Mouse (Mus musculus): ENCODE results near the gene Nt5c2.
"Not testable (repeated sequence)": the region's sequence is repeated elsewhere in the genome, so short reads cannot be mapped to it uniquely, and the experiment has no call there.

Gene Nt5c2

GRCm38 (mm10) chr19:46989479-46990152 is 25.3 kb downstream of the Nt5c2 start:
- DNase-seq (ENCODE audit: low read depth, low spot score) = no peak

DNA sequence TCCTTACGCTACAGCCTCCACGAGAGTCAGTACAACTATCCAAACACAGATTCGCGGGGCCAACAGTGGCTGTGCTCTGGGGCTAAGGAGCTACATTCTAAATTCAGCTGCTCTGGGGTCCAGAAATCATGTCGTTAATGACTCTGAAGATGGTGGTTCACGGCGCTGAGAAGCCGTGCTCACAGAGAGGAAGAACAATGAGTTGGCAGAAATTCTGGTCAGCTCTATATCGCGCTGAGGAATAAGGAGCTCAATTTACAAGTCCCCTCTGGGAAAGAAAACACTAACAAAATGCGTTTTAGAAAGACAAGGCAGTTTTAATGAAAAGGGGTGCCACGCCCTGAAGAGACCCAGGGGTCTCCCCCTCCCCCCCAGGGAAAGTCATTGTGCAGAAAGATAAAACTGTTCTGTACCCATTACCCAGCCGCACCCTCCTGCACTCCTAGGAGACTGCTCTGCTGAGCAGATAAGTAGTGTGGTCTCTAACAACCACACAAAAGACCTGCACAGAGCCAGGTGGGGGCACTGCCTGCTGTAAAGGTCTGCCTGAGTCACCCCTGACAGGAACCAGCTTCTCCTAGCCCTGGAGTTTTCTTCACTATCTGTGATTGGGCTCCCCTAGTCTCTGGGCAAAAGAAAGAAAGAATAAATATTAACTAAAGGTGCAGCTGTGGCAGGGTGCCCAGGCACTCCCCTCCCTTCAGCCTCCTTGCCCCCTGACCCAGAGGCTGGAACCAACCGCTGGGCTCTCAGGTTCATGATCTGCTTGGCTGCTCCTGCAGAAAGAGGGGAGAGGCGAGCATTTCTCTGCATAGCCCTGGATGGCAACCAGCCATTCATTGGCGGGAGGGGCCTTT is 26.5 kb downstream of the Nt5c2 start:
- DNase-seq (ENCODE audit: low read depth, low spot score) = no peak

- no peak for DNase-seq (ENCODE audit: low read depth, low spot score)
Measured at GRCm38 (mm10) chr19:46987646-46988045, 27.3 kb downstream of the Nt5c2 start.

GRCm38 (mm10) chr19:46984726-46985622 is 30.0 kb downstream of the Nt5c2 start:
- peak; percentile 45 for DNase-seq (ENCODE audit: low read depth, low spot score)

GRCm38 (mm10) chr19:46983966-46984380 is 31.0 kb downstream of the Nt5c2 start:
- DNase-seq (ENCODE audit: low read depth, low spot score) = no peak

DNA sequence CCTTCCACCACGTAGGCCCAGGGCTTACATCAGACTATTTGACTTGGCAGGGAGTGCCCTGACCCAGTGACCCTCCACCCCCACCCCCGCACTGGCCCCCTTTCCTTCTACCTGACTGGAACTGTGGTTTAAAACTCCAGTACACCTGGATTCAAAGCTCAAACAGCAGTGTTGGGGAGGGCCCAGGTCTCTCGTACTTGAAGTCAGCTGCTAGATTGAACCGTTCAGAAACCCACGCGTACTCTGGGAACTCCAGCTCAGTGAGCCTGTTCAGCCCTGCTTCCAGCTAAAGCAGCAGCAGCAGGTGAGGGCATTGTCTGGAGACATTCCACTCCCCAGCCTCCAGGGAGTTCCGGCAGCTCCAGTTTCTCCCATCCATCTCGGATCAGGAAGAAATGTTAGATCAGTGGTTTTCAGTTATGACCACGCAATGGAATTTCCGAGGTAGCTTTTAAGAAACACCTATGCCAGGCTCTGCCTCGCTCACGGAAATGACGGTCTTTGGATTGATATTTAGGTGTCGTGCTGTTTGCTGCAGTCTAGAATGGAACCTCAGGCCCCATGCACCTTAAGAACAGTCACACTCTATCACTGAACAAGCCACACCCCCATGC is 31.5 kb downstream of the Nt5c2 start:
- DNase-seq (ENCODE audit: low read depth, low spot score) = no peak

- DNase-seq (ENCODE audit: low read depth, low spot score) = no peak
Measured at GRCm38 (mm10) chr19:46981462-46981861, 33.5 kb downstream of the Nt5c2 start.

DNA sequence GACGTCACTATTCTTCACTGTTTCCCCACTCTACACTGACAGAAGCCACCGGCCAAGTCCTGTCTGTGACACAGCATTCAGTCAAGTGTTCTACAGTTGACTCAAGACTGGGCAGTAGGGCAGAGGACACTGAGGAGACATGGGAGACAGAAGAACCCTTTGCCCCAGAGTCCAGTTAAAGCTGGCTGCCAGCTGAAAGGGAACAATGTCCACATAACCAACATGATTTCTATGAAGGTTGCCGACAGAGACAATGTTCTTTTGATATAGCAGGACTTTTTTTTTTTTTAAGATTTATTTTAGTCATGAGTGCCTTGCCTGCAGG is 35.2 kb downstream of the Nt5c2 start:
- no peak for DNase-seq (ENCODE audit: low read depth, low spot score)

DNA sequence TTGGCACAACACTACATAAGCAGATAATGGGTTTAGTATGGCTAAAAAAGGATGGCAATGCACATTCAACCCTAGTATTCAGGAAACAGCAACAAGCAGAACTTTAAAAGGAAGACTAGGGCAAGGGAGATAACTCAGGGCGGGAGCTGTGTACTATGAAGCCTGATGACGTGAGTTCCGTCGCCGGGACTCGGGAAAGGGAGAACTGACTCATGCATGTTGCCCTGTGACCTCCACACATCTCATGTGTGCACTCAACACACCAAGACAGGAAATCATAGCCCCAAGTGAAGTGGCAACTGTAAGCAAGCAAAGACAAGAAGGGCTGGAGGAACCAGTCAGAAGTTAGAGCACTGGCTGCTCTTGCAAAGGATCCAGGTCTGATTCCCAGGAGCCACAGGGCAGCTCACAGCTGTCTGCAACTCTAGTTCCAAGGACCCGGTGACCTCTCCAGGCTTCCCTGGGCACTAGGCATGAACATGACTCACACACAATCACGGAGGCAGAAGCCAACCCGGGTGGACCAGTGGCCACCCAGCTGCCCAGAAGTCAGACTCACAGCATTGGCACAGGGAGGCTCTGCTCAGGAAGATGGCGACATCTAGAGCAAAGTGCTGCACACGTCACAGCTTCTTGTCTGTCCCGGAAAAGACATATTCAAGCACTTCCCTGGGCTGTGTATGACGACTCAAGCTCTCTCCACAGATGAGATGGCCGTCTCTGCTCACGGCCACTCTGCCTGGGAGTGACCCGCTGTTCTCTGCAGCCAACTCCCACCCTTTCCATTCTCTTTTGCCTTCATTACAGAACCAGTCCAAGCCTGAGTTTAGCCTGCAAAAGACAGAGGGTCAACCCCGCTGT is 35.8 kb downstream of the Nt5c2 start:
- peak; percentile 65 for DNase-seq (ENCODE audit: low read depth, low spot score)

GRCm38 (mm10) chr19:46978069-46978468 is 36.9 kb downstream of the Nt5c2 start:
- not testable (repeated sequence) for DNase-seq (ENCODE audit: low read depth, low spot score)

- DNase-seq (ENCODE audit: low read depth, low spot score) = no peak
Measured at GRCm38 (mm10) chr19:46977460-46977859, 37.5 kb downstream of the Nt5c2 start.

GRCm38 (mm10) chr19:46976743-46977142 is 38.2 kb downstream of the Nt5c2 start:
- DNase-seq (ENCODE audit: low read depth, low spot score) = no peak

- DNase-seq (ENCODE audit: low read depth, low spot score) = no peak
Measured at GRCm38 (mm10) chr19:46975997-46976396, 39.0 kb downstream of the Nt5c2 start.

GRCm38 (mm10) chr19:46975565-46975964 is 39.4 kb downstream of the Nt5c2 start:
- DNase-seq (ENCODE audit: low read depth, low spot score) = no peak

DNA sequence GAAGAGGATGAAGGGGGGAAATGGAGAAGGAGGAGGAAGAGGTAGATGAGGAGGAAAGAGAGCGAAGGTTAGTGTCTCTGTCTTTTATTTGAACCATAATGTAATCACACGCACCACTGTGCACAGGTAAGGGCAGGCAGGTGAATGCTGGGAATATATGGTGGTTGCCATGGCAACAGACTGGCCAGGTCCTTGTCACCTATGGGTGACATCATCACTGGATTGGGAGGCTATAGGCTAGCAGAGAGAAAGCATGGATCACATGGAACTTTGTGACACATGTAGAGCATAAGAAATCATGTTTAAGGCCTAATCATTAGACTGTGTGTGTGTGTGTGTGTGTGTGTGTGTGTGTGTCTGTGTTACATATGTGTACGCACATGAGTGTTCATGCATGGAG is 42.8 kb downstream of the Nt5c2 start:
- DNase-seq (ENCODE audit: low read depth, low spot score) = no peak

DNA sequence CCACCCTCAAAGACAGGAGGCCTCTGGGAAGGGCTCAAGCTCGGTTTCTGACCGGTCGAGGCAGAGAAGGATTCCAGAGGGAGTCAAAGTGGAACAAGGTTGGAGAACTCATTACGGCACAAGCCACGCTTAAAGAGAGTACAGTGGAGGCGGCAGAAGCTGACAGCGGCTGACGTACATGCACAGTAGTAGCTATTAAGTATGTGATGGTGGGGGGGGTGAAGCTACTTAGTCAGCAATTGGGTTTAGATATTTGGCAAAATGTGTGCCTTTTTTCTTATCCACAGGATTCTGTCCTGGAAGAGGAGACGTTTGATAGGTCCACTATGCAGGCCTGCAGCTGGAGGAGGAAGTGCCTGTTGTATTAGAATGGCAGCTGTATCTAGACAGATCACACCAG is 43.2 kb downstream of the Nt5c2 start:
- no peak for DNase-seq (ENCODE audit: low read depth, low spot score)

DNA sequence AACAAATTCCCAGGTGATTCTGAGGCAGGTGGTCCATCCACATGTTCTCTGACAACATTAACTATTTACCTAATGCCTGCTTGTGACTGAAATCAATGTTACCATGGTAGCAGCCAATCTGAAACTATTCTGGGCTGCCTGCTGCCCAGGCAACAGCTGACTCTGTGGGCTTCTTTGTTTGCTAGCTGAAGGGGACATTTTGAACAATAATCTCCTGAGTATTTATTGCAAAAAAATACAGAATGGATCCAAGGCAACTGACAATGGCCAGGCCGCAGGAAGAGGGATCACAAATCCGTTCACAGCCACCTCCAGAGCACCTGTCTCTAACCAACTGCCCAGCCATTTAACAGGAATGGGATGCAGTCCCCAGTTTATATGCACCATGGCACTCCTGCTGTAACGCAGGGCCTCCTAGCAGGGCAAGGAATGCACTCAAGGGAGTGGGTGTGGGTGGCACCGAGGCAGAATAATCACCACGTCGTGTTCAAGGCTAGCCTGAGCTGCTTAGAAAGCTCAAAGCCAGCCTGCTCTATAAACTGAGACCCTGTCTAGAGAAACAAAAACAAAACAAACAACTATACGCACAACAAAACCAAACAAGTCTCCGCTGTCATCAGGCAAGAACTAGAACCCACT is 43.8 kb downstream of the Nt5c2 start:
- no peak for DNase-seq (ENCODE audit: low read depth, low spot score)

- no peak for DNase-seq (ENCODE audit: low read depth, low spot score)
Measured at GRCm38 (mm10) chr19:46970121-46970729, 44.7 kb downstream of the Nt5c2 start.

DNA sequence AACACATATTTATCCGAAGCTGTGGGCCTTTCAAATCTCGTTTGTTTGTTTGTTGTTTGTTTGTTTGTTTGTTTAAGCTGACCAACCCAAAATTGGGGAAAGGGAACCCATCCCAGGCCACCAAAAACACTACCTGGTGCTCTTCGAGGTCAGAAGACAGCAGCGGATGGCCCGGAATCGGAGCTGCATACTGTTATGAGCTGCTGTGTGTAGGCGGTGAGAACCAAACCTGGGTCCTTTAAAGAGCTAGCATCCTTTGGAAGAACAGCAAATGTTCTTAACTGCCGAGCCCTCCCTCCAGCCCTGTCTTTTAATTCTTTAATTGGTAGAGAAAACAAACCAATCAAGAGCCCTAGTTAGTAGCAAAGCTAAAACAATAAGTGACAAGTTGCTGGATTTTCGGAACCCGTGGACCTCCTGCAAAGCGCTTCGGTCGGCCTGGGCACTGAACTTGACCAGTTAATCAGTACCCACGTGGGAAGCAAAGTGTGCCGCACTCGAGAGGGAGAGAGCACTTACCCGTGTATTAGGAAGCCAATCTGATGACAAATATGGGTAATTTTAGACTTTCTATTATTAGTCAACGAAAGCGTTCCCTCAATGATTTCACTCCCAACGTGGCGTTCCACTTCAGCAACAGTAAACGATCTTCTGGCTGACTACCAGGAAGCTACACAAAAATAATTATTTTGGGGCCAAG is 45.5 kb downstream of the Nt5c2 start:
- no peak for DNase-seq (ENCODE audit: low read depth, low spot score)

All from 3T3-L1 (cell line).